Mouse (Mus musculus): ENCODE data around the gene Agbl4.
A peak's percentile ranks its signal among the peaks of the same experiment; 100 is the strongest.

The Agbl4 gene

GRCm38 (mm10) chr4:111653451-111653850 is 1256.0 kb downstream of the Agbl4 start:
- no peak for DNase-seq (ENCODE audit: low spot score in 2 of 2)

- no peak for DNase-seq (ENCODE audit: low spot score in 2 of 2)
Observed at GRCm38 (mm10) chr4:111663730-111664129, 1266.3 kb downstream of the Agbl4 start.

GRCm38 (mm10) chr4:111664146-111664545 is 1266.7 kb downstream of the Agbl4 start:
- no peak for DNase-seq (ENCODE audit: low spot score in 2 of 2)

- no peak for DNase-seq (ENCODE audit: low spot score in 2 of 2)
Observed at GRCm38 (mm10) chr4:111666713-111667112, 1269.3 kb downstream of the Agbl4 start.

- no peak for DNase-seq (ENCODE audit: low spot score in 2 of 2)
Observed at GRCm38 (mm10) chr4:111669369-111669768, 1271.9 kb downstream of the Agbl4 start.

- no peak for DNase-seq (ENCODE audit: low spot score in 2 of 2)
Observed at GRCm38 (mm10) chr4:111670566-111671421, 1273.3 kb downstream of the Agbl4 start.

GRCm38 (mm10) chr4:111671440-111671839 is 1274.0 kb downstream of the Agbl4 start:
- no peak for DNase-seq (ENCODE audit: low spot score in 2 of 2)

- no peak for DNase-seq (ENCODE audit: low spot score in 2 of 2)
Observed at GRCm38 (mm10) chr4:111673904-111674303, 1276.4 kb downstream of the Agbl4 start.

- DNase-seq (ENCODE audit: low spot score in 2 of 2): no peak
Observed at GRCm38 (mm10) chr4:111681926-111682325, 1284.5 kb downstream of the Agbl4 start.

GRCm38 (mm10) chr4:111682793-111683192 is 1285.3 kb downstream of the Agbl4 start:
- DNase-seq (ENCODE audit: low spot score in 2 of 2): no peak

- DNase-seq (ENCODE audit: low spot score in 2 of 2): no peak
Observed at GRCm38 (mm10) chr4:111683843-111684242, 1286.4 kb downstream of the Agbl4 start.

- no peak for DNase-seq (ENCODE audit: low spot score in 2 of 2)
Observed at GRCm38 (mm10) chr4:111685951-111686350, 1288.5 kb downstream of the Agbl4 start.

GRCm38 (mm10) chr4:111686951-111687350 is 1289.5 kb downstream of the Agbl4 start:
- DNase-seq (ENCODE audit: low spot score in 2 of 2): peak in 1 of 2 experiments; percentile 17

GRCm38 (mm10) chr4:111687613-111688012 is 1290.2 kb downstream of the Agbl4 start:
- peak; percentile 26 to 54 for DNase-seq (ENCODE audit: low spot score in 2 of 2)

- DNase-seq (ENCODE audit: low spot score in 2 of 2): no peak
Observed at GRCm38 (mm10) chr4:111691057-111691543, 1293.6 kb downstream of the Agbl4 start.

GRCm38 (mm10) chr4:111701381-111701780 is 1303.9 kb downstream of the Agbl4 start:
- no peak for DNase-seq (ENCODE audit: low spot score in 2 of 2)

- no peak for DNase-seq (ENCODE audit: low spot score in 2 of 2)
Observed at GRCm38 (mm10) chr4:111704126-111704525, 1306.7 kb downstream of the Agbl4 start.

GRCm38 (mm10) chr4:111704975-111705374 is 1307.5 kb downstream of the Agbl4 start:
- DNase-seq (ENCODE audit: low spot score in 2 of 2): no peak
